Mouse (Mus musculus): ENCODE data around the gene Pth2. TPM values are rescaled to one million over a fixed set of nuclear protein-coding genes. Genes with fewer than 3 reads are reported as not detected.

Pth2 gene
- polyA plus RNA-seq, 1 experiment from 2014 or later, result not detected

- peak overlapping the region; percentile 41 for H3K4me3 ChIP-seq
- H3K9me3 ChIP-seq (replicated peaks), result no peaks in the 10 kb centered on the region
- peak; percentile 90 for DNase-seq (ENCODE audit: low spot score)
- under 1% methylated on average over 34 of the region's 34 CpGs for WGBS
- no peaks in the 10 kb centered on the region for H3K36me3 ChIP-seq
- peaks cover 51% of the 10 kb centered on the region for H3K4me1 ChIP-seq
- no peak overlapping the region for H3K27ac ChIP-seq
- peaks cover 100% of the 10 kb centered on the region for H3K27me3 ChIP-seq (ENCODE audit: low read depth, poor library complexity, severe bottlenecking)
These were observed 1.4 kb downstream of the Pth2 start for GRCm38 (mm10) chr7:45182199-45182601.

DNA sequence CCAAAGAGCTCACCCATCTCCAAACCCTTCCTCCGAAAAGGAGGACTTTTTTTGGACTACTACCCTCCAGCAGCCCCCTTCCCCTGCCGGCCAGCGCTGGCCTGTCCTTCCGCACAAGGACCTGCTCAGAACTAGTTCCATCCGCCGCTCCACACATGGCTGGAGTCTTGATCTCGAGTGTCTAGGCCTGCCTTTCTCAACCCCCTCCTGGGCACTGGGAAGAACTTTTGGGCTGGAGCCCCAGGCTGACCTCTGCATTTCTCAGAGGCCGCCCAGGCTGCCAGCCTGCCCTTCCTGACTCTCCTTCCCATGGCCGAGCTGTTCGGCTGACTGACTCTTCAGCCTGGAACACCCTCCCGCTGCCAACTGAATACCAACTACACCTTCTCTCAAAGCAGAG, 1.8 kb downstream of the Pth2 start:
- Histone ChIP-seq H3K4me1 (peaks cover 51% of the 10 kb centered on the region), H3K27me3 (ENCODE audit: low read depth, poor library complexity, severe bottlenecking) (peaks cover 100% of the 10 kb centered on the region), H3K27ac (no peak overlapping the region), H3K4me3 (peak overlapping the region; percentile 41), H3K36me3 (no peaks in the 10 kb centered on the region), H3K9me3 (replicated peaks) (no peaks in the 10 kb centered on the region)
- DNase-seq (ENCODE audit: low spot score), result no peak
- WGBS, result 19% methylated on average over 11 of the region's 11 CpGs

DNA sequence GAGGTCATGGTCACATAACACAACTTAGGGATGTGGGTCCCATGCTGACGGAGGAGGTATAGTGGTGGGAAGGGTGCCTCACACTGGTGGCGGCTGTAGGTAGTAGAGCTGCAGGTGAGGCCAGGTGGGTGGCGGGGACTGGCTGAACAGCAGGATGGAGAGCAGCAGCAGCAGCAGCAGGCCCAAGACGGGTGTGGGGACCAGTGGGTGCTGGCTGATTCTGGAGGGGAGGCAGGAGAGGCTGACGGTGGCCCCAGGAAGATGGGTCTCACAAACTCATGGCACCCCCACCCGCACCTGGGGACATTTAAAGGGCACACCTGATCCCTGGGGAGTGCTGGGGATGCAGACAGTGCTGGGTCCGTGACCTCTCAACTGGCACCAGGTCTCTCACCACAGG, 2.9 kb downstream of the Pth2 start:
- Histone ChIP-seq H3K27ac (no peak overlapping the region), H3K27me3 (ENCODE audit: low read depth, poor library complexity, severe bottlenecking) (peaks cover 100% of the 10 kb centered on the region), H3K4me3 (no peak overlapping the region), H3K4me1 (peaks cover 54% of the 10 kb centered on the region), H3K36me3 (no peaks in the 10 kb centered on the region), H3K9me3 (replicated peaks) (no peaks in the 10 kb centered on the region)
- WGBS, result 71% methylated on average over 7 of the region's 7 CpGs
- DNase-seq (ENCODE audit: low spot score), result no peak

DNA sequence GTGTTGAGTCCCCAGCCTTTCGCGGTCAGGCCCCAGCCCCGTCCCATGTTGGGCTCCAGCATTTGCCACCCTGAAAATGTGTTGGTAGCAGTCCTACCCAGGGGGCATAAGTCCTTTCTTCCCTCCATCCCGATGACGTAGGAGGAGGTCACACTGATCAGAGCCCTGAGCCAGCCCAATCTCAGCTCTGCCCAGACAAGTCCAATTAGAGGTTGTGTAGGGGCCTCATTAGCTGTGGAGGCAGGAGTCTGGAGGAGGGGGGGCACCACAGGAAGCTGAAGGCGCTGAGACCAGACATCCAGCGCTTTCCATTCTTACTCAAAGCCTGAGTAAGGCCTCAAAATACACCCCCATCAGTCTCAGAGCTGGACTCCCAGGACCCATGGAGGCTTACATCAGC, 5.1 kb downstream of the Pth2 start:
- H3K27me3 ChIP-seq (ENCODE audit: low read depth, poor library complexity, severe bottlenecking), result peaks cover 100% of the 10 kb centered on the region

DNA sequence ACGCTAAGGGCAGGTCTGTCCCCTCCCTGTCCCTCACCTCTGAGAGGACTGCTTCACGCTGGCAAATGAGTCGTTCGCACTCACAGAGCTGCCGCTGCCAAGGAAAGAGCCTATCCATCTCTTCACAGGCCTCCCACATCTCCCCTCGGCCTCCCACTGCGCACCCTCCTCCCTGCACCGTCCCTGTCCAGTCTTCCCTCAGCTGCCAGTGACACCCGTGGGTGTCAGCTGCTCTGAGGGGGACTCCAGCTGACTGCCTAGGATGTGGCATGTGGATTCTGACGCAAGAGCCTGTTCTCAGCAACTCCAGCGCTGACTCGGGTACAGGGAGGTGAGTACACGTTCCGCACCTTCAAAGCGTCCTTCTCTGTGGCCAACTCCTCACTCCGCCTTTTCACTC, 8.8 kb downstream of the Pth2 start:
- WGBS, result 64% methylated on average over 16 of the region's 16 CpGs
- H3K4me1 ChIP-seq, result peaks cover 65% of the 10 kb centered on the region
- peaks cover 77% of the 10 kb centered on the region for H3K27me3 ChIP-seq (ENCODE audit: low read depth, poor library complexity, severe bottlenecking)

More for the DNA sequence above, 5.1 kb downstream of the Pth2 start:
- no peaks in the 10 kb centered on the region for H3K9me3 ChIP-seq (replicated peaks)
- H3K4me3 ChIP-seq, result no peak overlapping the region
- H3K4me1 ChIP-seq, result peaks cover 59% of the 10 kb centered on the region
- peak overlapping the region; percentile 76 for H3K27ac ChIP-seq
- no peaks in the 10 kb centered on the region for H3K36me3 ChIP-seq
- 54% methylated on average over 7 of the region's 7 CpGs for WGBS
- DNase-seq (ENCODE audit: low spot score), result no peak

DNA sequence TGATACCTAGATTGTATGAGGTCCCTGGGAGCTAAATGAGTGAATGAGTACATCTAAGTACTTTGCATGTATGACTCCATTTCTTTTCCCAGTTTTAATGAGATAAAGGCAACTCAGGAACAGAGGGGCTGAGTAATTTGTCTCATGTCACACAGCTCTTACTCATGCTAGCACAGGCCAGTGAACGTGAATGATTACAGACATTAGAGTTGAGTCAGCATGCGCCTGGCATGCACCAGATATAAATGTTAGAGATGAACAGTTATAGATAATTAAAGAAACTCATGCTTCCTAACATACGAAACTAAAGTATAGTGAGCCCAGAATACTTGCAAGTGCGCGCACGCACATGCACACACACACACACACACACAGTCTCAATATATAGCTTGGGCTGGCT, 9.4 kb downstream of the Pth2 start:
- H3K4me1 ChIP-seq, result peaks cover 65% of the 10 kb centered on the region
- DNase-seq (ENCODE audit: low spot score), result no peak
- H3K27ac ChIP-seq, result no peak overlapping the region
- WGBS, result 94% methylated on average over 6 of the region's 6 CpGs
- no peaks in the 10 kb centered on the region for H3K36me3 ChIP-seq
- peaks cover 73% of the 10 kb centered on the region for H3K27me3 ChIP-seq (ENCODE audit: low read depth, poor library complexity, severe bottlenecking)
- H3K4me3 ChIP-seq, result no peak overlapping the region
- no peaks in the 10 kb centered on the region for H3K9me3 ChIP-seq (replicated peaks)

More for the DNA sequence above, 8.8 kb downstream of the Pth2 start:
- Histone ChIP-seq H3K9me3 (replicated peaks) (no peaks in the 10 kb centered on the region), H3K36me3 (no peaks in the 10 kb centered on the region), H3K27ac (peak overlapping the region; percentile 7; the same call in 1 of the 2 replicates), H3K4me3 (no peak overlapping the region)
- no peak for DNase-seq (ENCODE audit: low spot score)

DNA sequence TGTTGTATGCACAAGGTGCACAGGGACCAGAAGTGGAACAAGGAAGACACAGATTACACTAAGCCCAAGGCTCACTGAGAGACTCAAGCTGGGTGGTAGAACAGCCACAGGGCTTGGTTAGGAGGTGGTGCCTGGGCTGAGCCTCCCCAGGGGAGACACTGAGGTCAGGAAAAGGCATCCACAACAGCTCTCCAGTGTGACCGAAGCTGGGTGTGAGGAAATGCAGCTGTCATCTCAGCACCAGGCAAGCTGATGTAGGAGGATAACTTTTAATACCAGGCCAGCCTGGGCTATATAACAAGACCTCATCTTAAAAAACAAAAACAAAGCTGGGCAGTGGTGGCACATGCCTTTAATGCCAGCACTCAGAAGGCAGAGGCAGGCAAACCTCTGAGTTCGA, 10.4 kb downstream of the Pth2 start:
- Histone ChIP-seq H3K27ac (peak overlapping the region; percentile 61), H3K36me3 (no peaks in the 10 kb centered on the region), H3K27me3 (ENCODE audit: low read depth, poor library complexity, severe bottlenecking) (peaks cover 73% of the 10 kb centered on the region), H3K9me3 (replicated peaks) (no peaks in the 10 kb centered on the region), H3K4me3 (no peak overlapping the region), H3K4me1 (peaks cover 66% of the 10 kb centered on the region)
- DNase-seq (ENCODE audit: low spot score), result no peak
- WGBS, result 80% methylated on average over 2 of the region's 2 CpGs

DNA sequence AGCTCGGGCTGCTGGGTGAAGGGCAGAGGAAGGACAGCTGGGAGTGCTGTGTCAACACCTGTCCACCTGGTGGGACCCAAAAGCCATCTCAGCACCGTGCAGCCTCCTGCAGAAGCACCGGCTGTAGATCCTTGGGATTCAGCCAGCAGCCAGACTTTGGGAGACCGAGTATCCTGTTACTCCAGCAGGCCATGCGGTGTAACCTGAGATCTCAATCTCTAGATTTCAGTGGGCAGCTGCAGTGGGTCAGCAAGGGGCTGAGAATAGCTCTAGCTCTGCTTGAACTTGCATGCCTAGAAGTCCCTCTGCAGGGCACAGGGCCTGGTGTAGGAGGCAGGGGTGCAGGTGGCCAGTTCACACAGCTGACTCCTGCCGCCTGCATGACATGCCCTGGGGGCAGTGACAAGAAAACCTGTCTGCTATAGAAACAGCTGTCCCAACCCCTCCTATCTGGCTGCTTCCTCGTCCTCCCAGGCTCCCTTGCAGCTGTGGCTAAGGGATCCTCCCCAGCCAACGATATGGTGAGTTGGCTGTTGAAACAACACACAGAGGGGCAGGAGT, 11.1 kb downstream of the Pth2 start:
- WGBS, result 10% methylated on average over 8 of the region's 8 CpGs
- Histone ChIP-seq H3K36me3 (no peaks in the 10 kb centered on the region), H3K9me3 (replicated peaks) (no peaks in the 10 kb centered on the region), H3K4me1 (peaks cover 64% of the 10 kb centered on the region), H3K27me3 (ENCODE audit: low read depth, poor library complexity, severe bottlenecking) (peaks cover 73% of the 10 kb centered on the region), H3K4me3 (peak overlapping the region; percentile 6), H3K27ac (peak overlapping the region; percentile 61)
- peak; percentile 71 for DNase-seq (ENCODE audit: low spot score)

DNA sequence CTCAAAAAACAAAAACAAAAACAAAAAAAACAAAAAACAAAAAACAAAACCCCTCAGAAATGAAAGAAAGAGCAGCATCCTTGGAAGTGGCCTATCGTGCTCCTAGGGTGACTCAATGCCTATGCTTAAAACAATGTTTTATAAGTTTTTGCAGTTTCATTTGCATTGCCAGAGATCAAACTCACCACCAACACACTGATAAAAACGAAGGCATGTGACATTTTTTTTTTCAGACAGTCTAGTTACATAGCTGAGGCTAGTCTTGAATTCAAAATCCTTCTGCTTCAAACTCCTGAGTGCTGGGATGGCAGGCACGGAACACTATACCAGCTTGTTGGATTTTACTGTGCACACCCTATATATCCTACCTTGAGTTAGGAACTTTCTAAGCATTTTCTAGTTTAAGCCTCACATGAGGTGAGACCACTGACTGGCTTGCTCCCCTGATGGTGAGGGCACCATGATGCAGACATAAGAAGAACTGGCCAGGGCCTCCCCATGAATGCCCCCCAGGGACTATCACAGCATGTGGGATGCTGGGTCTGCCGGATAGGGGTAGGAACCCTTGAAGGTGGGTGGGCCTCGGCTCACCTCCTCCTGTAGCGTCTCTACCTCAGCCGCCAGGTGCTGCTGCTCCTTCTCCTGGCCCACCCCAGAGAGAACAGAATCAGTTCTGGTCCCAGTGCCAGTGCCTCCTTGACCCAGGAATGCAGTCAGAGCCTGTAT, 12.0 kb downstream of the Pth2 start:
- Histone ChIP-seq H3K4me1 (peaks cover 64% of the 10 kb centered on the region), H3K27ac (peak overlapping the region; percentile 50), H3K27me3 (ENCODE audit: low read depth, poor library complexity, severe bottlenecking) (peaks cover 70% of the 10 kb centered on the region), H3K36me3 (no peaks in the 10 kb centered on the region), H3K4me3 (no peak overlapping the region), H3K9me3 (replicated peaks) (no peaks in the 10 kb centered on the region)
- WGBS, result 85% methylated on average over 7 of the region's 7 CpGs
- no peak for DNase-seq (ENCODE audit: low spot score)

DNA sequence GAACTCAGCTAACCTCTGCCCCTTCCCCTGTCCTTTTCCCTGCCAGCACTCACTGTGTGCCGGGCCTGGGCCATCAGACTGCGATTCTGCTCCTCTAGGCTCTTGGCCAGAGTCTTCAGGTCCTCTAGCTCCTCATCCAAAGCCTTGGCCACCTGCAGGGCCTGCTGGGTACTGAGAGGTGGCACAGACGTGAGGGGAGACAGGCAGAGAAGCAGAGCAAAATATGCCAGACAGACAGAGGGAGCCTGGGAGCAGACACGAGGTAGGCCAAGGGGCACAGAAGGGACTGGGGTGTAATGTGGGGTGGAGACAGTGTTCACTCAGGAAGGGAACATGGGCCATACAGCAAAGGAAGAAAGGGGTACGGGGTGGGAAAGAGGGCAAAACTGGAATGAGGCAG, 12.6 kb downstream of the Pth2 start:
- Histone ChIP-seq H3K9me3 (replicated peaks) (no peaks in the 10 kb centered on the region), H3K4me3 (no peak overlapping the region), H3K4me1 (peaks cover 68% of the 10 kb centered on the region), H3K27me3 (ENCODE audit: low read depth, poor library complexity, severe bottlenecking) (peaks cover 63% of the 10 kb centered on the region), H3K36me3 (no peaks in the 10 kb centered on the region), H3K27ac (peak overlapping the region; percentile 50)
- WGBS, result 62% methylated on average over 5 of the region's 5 CpGs
- DNase-seq (ENCODE audit: low spot score), result no peak

GRCm38 (mm10) chr7:45193871-45194785, 13.3 kb downstream of the Pth2 start:
- peaks cover 66% of the 10 kb centered on the region for H3K4me1 ChIP-seq
- H3K36me3 ChIP-seq, result no peaks in the 10 kb centered on the region
- no peaks in the 10 kb centered on the region for H3K9me3 ChIP-seq (replicated peaks)
- H3K27ac ChIP-seq, result 0 out of 2 replicates have a peak overlapping the region, but pooled peaks have one; percentile 0
- H3K4me3 ChIP-seq, result no peak overlapping the region
- DNase-seq (ENCODE audit: low spot score), result no peak
- 72% methylated on average over 17 of the region's 17 CpGs for WGBS
- peaks cover 56% of the 10 kb centered on the region for H3K27me3 ChIP-seq (ENCODE audit: low read depth, poor library complexity, severe bottlenecking)

- H3K4me3 ChIP-seq, result no peak overlapping the region
- H3K36me3 ChIP-seq, result no peaks in the 10 kb centered on the region
- peak overlapping the region; percentile 26; the same call in 1 of the 2 replicates for H3K27ac ChIP-seq
- 53% methylated on average over 13 of the region's 13 CpGs for WGBS
- no peaks in the 10 kb centered on the region for H3K9me3 ChIP-seq (replicated peaks)
- peaks cover 56% of the 10 kb centered on the region for H3K27me3 ChIP-seq (ENCODE audit: low read depth, poor library complexity, severe bottlenecking)
- no peak for DNase-seq (ENCODE audit: low spot score)
- peaks cover 61% of the 10 kb centered on the region for H3K4me1 ChIP-seq
These were observed 14.8 kb downstream of the Pth2 start for GRCm38 (mm10) chr7:45195341-45196175.
